Mouse (Mus musculus): Measurements from ENCODE around the gene Ppil6.
A peak's percentile ranks its signal among the peaks of the same experiment; 100 is the strongest.

Gene Ppil6

GRCm38 (mm10) chr10:41477278-41478181 is 12.7 kb upstream of the Ppil6 start:
- peak; percentile 85 for DNase-seq (ENCODE audit: low spot score)

DNA sequence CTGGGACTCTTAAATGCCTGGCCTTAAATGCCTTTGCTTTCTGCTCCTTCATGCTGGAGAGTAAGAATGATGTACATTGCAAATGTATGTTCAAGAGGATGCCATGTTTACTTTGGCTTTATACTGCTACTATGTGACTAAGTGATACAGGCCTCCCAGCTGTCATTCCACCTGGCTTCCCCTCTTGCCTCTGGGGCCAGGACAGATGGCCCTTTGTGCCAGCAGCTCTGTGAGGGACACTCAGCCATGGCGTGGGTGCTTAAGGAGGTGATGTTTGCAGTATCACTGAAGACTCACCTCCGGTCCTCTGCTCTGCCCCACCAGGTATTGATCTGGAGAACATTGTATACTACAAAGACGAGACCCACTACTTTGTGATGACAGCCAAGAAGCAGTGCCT is 10.3 kb upstream of the Ppil6 start:
- DNase-seq (ENCODE audit: low spot score), result no peak

DNA sequence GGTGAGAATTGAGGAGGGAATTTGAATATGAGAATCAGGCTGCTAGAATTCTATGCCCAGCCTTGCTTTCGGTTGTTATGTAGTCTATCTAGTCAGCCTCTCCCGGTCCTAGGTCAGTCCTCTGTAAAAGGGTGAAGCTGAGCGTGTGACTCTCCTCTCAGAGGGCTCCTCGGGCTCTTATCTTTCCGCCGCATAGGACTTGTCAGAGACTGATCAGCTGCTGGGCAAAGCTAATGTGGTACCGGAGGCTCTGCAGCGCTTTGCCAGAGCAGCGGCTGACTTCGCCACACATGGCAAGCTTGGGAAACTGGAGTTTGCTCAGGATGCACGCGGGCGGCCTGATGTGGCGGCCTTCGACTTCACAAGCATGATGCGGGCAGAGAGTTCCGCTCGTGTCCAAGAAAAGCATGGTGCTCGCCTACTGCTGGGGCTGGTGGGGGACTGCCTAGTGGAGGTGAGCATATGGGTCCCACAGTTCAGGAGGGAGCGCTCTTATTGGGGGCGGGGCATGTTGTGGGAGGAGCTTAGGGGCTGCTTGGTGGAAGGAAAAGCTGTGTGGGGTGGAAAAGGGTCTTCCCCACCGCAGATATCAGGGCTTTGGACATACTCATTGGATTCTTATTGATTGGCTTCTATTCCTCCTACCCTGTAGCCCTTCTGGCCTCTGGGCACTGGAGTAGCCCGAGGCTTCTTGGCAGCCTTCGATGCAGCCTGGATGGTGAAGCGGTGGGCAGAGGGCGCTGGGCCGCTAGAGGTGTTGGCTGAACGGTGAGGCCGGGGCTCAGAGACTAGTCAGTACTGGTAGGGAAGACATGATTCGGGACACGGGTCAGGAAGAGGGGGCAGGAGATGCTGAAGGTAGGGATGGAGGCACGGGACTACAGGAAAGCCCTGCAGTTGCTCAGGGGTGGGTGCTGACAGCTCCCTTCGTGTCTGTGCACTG is 9.0 kb upstream of the Ppil6 start:
- no peak for DNase-seq (ENCODE audit: low spot score)

DNA sequence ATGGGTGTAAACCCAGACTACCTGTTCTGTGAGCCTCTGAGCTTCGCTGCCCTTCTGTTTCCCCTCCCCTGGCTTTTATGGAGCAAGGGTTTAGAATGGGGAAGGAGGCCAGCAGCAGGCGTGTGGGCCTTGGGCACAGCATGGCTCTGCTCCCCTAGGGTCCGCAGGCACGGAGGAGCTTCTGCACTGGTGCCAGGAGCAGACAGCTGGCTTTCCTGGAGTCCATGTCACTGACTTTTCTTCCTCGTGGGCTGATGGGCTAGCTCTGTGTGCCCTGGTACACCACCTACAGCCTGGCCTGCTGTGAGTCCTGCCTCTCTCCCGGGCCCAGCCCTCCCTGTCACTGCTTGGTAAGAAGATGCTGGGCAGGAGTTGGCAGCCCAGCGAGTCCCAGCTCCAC is 7.8 kb upstream of the Ppil6 start:
- DNase-seq (ENCODE audit: low spot score), result no peak

GRCm38 (mm10) chr10:41485778-41486177 is 4.5 kb upstream of the Ppil6 start:
- DNase-seq (ENCODE audit: low spot score), result no peak

- no peak for DNase-seq (ENCODE audit: low spot score)
Measured at GRCm38 (mm10) chr10:41486506-41487170, 3.6 kb upstream of the Ppil6 start.

GRCm38 (mm10) chr10:41488877-41489276 is 1.4 kb upstream of the Ppil6 start:
- DNase-seq (ENCODE audit: low spot score), result no peak

DNA sequence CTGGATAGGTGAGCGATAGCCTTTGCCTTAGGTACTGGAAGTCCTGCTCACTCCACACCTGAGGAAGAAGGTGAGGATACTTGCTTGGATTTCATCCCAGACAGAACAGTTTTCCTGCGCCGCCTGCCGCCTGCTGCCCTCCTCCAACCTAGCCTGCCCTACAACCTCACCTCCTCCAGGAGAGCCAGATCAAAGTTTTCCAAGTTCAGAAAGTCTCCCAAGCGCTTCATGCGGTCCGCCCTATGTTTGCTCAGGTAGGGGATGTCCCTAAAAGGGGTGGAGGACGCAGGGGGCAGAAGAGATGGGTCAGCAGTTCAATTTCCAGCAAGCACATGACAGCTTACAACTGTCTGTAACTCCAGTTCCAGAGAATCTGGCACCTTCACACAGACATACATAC is 945 bp upstream of the Ppil6 start:
- no peak for DNase-seq (ENCODE audit: low spot score)

GRCm38 (mm10) chr10:41490518-41490873 is 257 bp downstream of the Ppil6 start:
- DNase-seq (ENCODE audit: low spot score), result no peak

DNA sequence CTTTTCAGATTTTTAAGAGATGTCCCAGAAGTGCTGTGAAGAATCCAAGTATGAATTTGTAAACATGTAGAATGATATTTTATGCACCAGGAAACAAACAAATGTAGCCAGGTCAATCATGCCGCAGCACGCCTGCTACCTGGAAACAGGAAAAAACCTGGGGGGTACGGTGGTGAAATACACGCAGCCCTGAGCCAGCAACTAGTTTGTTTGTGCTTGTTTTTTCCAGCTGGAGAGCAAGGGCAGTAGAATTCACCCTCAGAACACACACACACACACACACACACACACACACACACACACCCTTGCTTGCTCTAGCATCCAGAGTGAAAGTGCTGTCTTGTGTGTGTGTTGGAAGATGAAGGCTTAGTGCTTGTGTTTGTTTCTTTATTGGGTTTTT is 872 bp downstream of the Ppil6 start:
- no peak for DNase-seq (ENCODE audit: low spot score)

DNA sequence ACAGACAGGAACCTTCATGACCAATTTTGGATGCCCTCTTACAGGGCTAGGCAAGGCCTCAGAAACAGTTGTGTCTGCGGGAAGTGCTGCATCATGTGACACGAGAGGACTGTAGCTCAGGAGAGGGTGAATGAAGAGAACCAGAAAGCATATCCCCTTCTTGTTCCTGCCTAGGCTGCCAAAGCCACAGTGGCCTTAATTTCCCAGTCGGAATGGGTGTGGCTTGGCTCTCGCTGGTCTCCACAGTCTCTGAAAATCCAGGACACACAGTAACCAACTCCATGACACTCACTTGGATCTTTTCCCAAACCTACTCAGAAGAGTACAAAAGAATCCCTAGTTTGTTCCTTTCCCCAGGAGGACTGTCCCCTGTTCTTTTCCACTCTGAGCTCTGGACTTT is 10.7 kb downstream of the Ppil6 start:
- DNase-seq (ENCODE audit: low spot score), result peak; percentile 77

GRCm38 (mm10) chr10:41504996-41505395 is 14.8 kb downstream of the Ppil6 start:
- DNase-seq (ENCODE audit: low spot score), result no peak

DNA sequence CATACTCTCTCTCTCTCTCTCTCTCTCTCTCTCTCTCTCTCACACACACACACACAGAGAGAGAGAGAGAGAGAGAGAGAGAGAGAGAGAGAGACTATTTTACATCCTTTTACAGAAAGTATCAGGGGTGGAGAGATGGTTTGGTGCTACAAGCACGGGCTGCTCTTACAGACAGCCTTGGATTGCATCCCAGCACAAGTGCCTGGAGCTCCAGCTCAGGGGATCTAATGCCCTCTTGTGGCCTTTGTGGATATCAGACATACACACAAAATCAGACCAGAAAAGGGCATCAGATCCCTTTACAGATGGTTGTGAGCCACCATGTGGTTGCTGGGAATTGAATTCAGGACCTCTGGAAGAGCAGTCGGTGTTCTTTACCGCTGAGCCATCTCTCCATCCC is 15.2 kb downstream of the Ppil6 start:
- DNase-seq (ENCODE audit: low spot score), result peak; percentile 89

GRCm38 (mm10) chr10:41509160-41509559 is 18.9 kb downstream of the Ppil6 start:
- DNase-seq (ENCODE audit: low spot score), result peak; percentile 57

GRCm38 (mm10) chr10:41514301-41514700 is 24.1 kb downstream of the Ppil6 start:
- DNase-seq (ENCODE audit: low spot score), result no peak

- DNase-seq (ENCODE audit: low spot score), result peak; percentile 57
Measured at GRCm38 (mm10) chr10:41514921-41515320, 24.7 kb downstream of the Ppil6 start.

DNA sequence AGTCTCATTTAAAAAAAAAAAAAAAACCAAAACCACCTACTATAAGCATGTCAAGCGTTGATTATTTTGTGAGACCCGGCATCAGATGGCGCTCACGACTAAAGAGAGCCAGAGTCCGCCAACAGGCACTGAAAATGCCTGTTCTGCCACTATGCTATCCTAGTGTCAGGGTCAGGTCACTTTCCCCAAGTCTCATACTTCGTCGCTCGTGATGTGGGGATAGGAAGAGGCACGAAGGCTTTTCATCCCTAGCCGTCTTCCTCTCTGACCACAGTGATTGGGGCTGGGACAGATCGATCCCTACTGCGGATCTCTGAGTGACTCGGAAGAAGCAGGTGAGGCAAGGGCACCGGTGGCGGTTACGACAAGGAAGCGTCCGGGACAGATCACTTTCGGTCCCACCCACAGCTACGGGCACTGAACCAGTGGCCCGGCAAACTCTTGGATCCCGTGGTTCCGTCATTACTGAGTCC is 28.3 kb downstream of the Ppil6 start:
- peak; percentile 91 for DNase-seq (ENCODE audit: low spot score)

GRCm38 (mm10) chr10:41518981-41519618 is 28.9 kb downstream of the Ppil6 start, which contains the start of gene Cd164:
Gene Cd164 (plus strand): TSS chr10:41519414.
- peak; percentile 92 for DNase-seq (ENCODE audit: low spot score)

DNA sequence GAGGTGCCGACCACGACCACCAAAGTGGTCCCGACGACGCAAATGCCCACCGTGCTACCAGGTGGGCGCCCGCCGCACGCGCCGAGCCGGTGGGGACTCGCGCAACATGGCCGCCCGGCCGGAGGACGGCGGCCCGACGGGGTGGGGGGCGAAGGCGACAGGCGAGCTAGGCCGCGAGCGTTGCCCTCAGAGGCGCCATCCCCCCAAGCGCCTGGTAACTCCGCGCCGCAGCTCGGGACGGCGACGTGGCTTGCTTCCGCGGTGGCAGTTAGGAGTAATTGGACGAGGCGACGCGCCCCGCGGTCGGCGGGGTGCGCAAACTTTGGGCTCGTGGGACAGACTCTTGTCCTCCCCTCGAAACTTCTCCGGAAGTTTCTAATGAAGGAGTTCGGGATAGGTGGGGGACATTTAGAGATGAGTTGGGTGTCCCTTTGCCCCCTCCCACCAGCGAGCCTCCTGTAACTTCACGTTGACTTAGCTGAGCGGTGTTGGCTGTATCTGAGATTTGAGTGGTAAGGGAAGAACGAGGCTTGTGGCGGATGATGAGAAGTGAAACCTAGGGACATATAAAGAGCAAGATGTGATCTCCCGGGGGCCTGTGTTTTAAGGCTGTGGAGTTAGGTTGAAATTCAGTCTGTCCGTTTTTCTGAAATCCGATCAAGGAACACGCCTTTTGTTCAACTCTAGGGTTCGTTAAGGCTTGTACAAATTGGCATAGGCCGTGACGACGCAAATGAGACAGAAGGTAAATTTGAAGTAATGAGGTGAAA is 29.6 kb downstream of the Ppil6 start:
- peak; percentile 64 for DNase-seq (ENCODE audit: low spot score)

DNA sequence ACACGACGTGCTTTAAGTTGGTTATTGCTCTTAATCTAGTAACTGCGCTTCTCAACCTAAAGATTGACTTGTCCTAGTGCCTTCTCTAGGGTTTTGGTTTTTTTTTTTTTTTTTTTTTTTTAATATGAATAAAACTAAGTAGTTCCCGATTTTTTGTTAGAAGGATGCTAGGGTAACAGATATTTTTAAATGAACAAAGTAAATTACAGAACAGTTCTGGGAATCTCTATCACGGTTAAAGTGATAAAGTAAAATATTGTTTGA is 30.1 kb downstream of the Ppil6 start:
- no peak for DNase-seq (ENCODE audit: low spot score)

- DNase-seq (ENCODE audit: low spot score), result no peak
Measured at GRCm38 (mm10) chr10:41523386-41523785, 33.1 kb downstream of the Ppil6 start.
